Mouse (Mus musculus): ENCODE results near the gene Prcd. TPM values are rescaled to one million over a fixed set of nuclear protein-coding genes. Genes with fewer than 3 reads are reported as not detected.

Prcd gene
- polyA plus RNA-seq (2012; rRNA removed; ENCODE audit: low replicate concordance): 1.5 and 2.2 TPM in 2 replicates

GRCm38 (mm10) chr11:116653234-116653633 is at the start of gene Prcd:
Prcd (plus strand) TSS chr11:116653534.

DNA sequence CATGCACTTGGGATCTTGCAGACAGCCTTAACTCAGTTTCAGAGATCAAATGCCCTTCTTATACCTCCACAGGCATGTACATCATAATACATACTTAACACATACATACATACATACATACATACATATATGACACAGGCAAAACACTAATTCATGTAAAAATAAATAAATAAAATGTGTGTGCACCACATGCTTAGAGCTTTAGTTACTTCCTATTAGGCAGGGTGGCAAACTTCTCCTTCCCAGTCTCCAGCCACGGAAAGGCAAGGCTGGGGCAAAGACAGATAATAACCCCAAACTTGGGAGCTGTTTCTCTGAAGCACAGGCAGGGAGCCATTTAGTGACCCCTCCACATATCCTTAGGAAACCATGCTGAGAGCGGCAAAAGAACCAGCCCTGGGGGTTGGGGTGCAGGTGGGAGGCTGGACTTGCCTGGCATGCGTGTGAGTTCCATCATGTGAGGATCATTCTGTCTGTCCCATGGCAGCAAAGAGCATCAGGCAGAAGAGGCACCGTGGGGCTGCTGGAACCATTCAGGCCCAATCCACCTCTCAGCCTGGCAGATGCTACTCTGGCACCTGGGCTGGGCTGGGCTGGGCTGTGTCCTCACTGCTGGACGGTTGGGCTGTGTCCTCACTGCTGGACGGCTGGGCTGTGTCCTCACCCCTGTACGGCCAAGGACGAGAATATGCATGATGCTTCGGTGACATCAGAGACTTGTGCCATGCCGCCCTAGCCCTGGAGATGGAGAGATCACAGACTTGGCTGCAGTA is 26.8 kb upstream of the Prcd start, which contains the start of gene Rhbdf2:
TSS of gene Rhbdf2 (minus strand) at position 721 of the 773 bp plus-strand sequence.

DNA sequence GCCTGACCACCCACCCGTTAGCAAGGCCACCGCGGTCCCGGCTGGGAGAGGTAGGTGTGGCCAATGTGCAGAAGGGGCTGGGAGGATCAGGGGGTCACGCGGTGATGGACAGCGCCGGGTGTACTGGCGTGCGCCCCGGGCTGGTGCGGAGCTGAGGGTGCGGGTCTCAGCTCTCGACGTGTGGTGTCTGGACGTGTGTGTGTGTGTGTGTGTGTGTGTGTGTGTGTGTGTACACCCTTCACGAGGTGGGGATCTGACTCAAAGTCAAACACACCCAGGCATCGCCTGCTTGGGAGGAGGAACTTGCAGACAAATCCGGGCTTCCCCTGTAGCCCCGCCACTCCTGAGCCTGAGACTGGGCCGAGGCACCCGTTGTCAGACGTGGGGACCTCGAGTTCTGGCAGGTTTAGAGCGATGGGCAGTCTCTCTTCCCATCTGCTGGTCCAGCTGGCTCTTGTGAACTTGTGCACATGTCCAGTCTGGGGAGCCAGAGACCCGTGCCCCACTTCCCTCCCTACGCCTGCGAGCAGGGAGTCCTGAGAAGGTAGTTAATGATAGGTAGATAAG is 1.0 kb downstream of the Prcd start, which contains the start of gene Cygb:
TSS of gene Cygb (minus strand) at position 59 of the 567 bp plus-strand sequence.

Other genes starting within 250 kb of the Prcd start
- 7.3 TPM in 2 replicates for gene Rnf157, start 240.5 kb upstream of the Prcd start, polyA plus RNA-seq (2012; rRNA removed; ENCODE audit: low replicate concordance)
- gene Ubald2, start 219.4 kb upstream of the Prcd start, polyA plus RNA-seq (2012; rRNA removed; ENCODE audit: low replicate concordance): 98.8 and 178 TPM in 2 replicates
- gene Qrich2, start 187.3 kb upstream of the Prcd start, polyA plus RNA-seq (2012; rRNA removed; ENCODE audit: low replicate concordance): 0.27 and 0.59 TPM in 2 replicates
- 72.4 and 102 TPM in 2 replicates for gene Prpsap1, start 159.3 kb upstream of the Prcd start, polyA plus RNA-seq (2012; rRNA removed; ENCODE audit: low replicate concordance)
- gene Sphk1, start 122.6 kb upstream of the Prcd start, polyA plus RNA-seq (2012; rRNA removed; ENCODE audit: low replicate concordance): 7.0 and 7.6 TPM in 2 replicates
- 20.3 and 21.6 TPM in 2 replicates for gene Ube2o, start 72.1 kb upstream of the Prcd start, polyA plus RNA-seq (2012; rRNA removed; ENCODE audit: low replicate concordance)
- not detected in 2 replicates for gene Aanat, start 67.1 kb upstream of the Prcd start, polyA plus RNA-seq (2012; rRNA removed; ENCODE audit: low replicate concordance)
- 51.0 and 65.9 TPM in 2 replicates for gene Rhbdf2, start 26.5 kb upstream of the Prcd start, polyA plus RNA-seq (2012; rRNA removed; ENCODE audit: low replicate concordance)
- gene Cygb, start 779 bp downstream of the Prcd start, polyA plus RNA-seq (2012; rRNA removed; ENCODE audit: low replicate concordance): 58.5 and 87.0 TPM in 2 replicates
- 0.14 and 0.27 TPM in 2 replicates for gene St6galnac1, start 122.0 kb downstream of the Prcd start, polyA plus RNA-seq (2012; rRNA removed; ENCODE audit: low replicate concordance)
- gene Mxra7, start 174.5 kb downstream of the Prcd start, polyA plus RNA-seq (2012; rRNA removed; ENCODE audit: low replicate concordance): 13.2 and 101 TPM in 2 replicates
- 38.2 and 49.2 TPM in 2 replicates for gene Mettl23, start 189.7 kb downstream of the Prcd start, polyA plus RNA-seq (2012; rRNA removed; ENCODE audit: low replicate concordance)
- gene Jmjd6, start 189.9 kb downstream of the Prcd start, polyA plus RNA-seq (2012; rRNA removed; ENCODE audit: low replicate concordance): 20.2 and 21.9 TPM in 2 replicates
- gene Mfsd11, start 198.9 kb downstream of the Prcd start, polyA plus RNA-seq (2012; rRNA removed; ENCODE audit: low replicate concordance): 31.7 and 33.4 TPM in 2 replicates
- gene Srsf2, start 199.6 kb downstream of the Prcd start, polyA plus RNA-seq (2012; rRNA removed; ENCODE audit: low replicate concordance): 199 and 957 TPM in 2 replicates